Mouse (Mus musculus): ENCODE data around the gene Nbl1. TPM values are rescaled to one million over a fixed set of nuclear protein-coding genes. Genes with fewer than 3 reads are reported as not detected.
A peak's percentile ranks its signal among the peaks of the same experiment; 100 is the strongest.

The Nbl1 gene
- polyA plus RNA-seq, 1 experiment from 2014 or later, result 35.7 TPM

GRCm38 (mm10) chr4:139055744-139056143, 37.0 kb downstream of the Nbl1 start:
- no peaks in the 10 kb centered on the region for H3K9me3 ChIP-seq (replicated peaks)
- no peak overlapping the region for H3K27ac ChIP-seq
- 70% methylated on average over 3 of the region's 3 CpGs for WGBS
- no peak overlapping the region for H3K4me2 ChIP-seq
- no peaks in the 10 kb centered on the region for H3K4me1 ChIP-seq
- H3K9ac ChIP-seq, result no peak overlapping the region
- no peaks in the 10 kb centered on the region for H3K36me3 ChIP-seq
- H3K4me3 ChIP-seq (replicated peaks), result no peak overlapping the region
- no peak for ATAC-seq (replicated peaks; ENCODE audit: low FRiP score)
- H3K27me3 ChIP-seq, result 0 out of 2 replicates have a peak, but pooled peaks cover 5% of the 10 kb centered on the region

- WGBS, result 87% methylated on average over 4 of the region's 4 CpGs
- ATAC-seq (replicated peaks; ENCODE audit: low FRiP score), result no peak
Measured at GRCm38 (mm10) chr4:139055336-139055735, 37.5 kb downstream of the Nbl1 start.

GRCm38 (mm10) chr4:139054300-139054923, 38.4 kb downstream of the Nbl1 start:
- H3K36me3 ChIP-seq, result no peaks in the 10 kb centered on the region
- WGBS, result 53% methylated on average over 9 of the region's 9 CpGs
- H3K9ac ChIP-seq, result no peak overlapping the region
- no peak overlapping the region for H3K27ac ChIP-seq
- no peak overlapping the region for H3K4me2 ChIP-seq
- H3K4me3 ChIP-seq (replicated peaks), result no peak overlapping the region
- ATAC-seq (replicated peaks; ENCODE audit: low FRiP score), result no peak
- no peaks in the 10 kb centered on the region for H3K27me3 ChIP-seq
- H3K9me3 ChIP-seq (replicated peaks), result no peaks in the 10 kb centered on the region
- no peaks in the 10 kb centered on the region for H3K4me1 ChIP-seq

More at GRCm38 (mm10) chr4:139055336-139055735, 37.5 kb downstream of the Nbl1 start:
- no peaks in the 10 kb centered on the region for H3K4me1 ChIP-seq
- no peak overlapping the region for H3K9ac ChIP-seq
- no peak overlapping the region for H3K27ac ChIP-seq
- H3K9me3 ChIP-seq (replicated peaks), result no peaks in the 10 kb centered on the region
- no peak overlapping the region for H3K4me2 ChIP-seq
- no peaks in the 10 kb centered on the region for H3K36me3 ChIP-seq
- H3K27me3 ChIP-seq, result 0 out of 2 replicates have a peak, but pooled peaks cover 5% of the 10 kb centered on the region
- H3K4me3 ChIP-seq (replicated peaks), result no peak overlapping the region

GRCm38 (mm10) chr4:139053391-139053790, 39.4 kb downstream of the Nbl1 start:
- no peak overlapping the region for H3K4me2 ChIP-seq
- 60% methylated on average over 5 of the region's 5 CpGs for WGBS
- no peaks in the 10 kb centered on the region for H3K9me3 ChIP-seq (replicated peaks)
- H3K4me3 ChIP-seq (replicated peaks), result no peak overlapping the region
- no peaks in the 10 kb centered on the region for H3K36me3 ChIP-seq
- no peak overlapping the region for H3K9ac ChIP-seq
- no peak for ATAC-seq (replicated peaks; ENCODE audit: low FRiP score)
- no peak overlapping the region for H3K27ac ChIP-seq
- H3K27me3 ChIP-seq, result no peaks in the 10 kb centered on the region
- H3K4me1 ChIP-seq, result no peaks in the 10 kb centered on the region

GRCm38 (mm10) chr4:139052796-139053195, 40.0 kb downstream of the Nbl1 start:
- Histone ChIP-seq H3K27ac (no peak overlapping the region), H3K4me1 (no peaks in the 10 kb centered on the region), H3K36me3 (no peaks in the 10 kb centered on the region), H3K27me3 (no peaks in the 10 kb centered on the region), H3K4me3 (replicated peaks) (no peak overlapping the region), H3K9me3 (replicated peaks) (no peaks in the 10 kb centered on the region), H3K9ac (no peak overlapping the region), H3K4me2 (no peak overlapping the region)
- no peak for ATAC-seq (replicated peaks; ENCODE audit: low FRiP score)
- WGBS, result 79% methylated on average over 7 of the region's 7 CpGs

GRCm38 (mm10) chr4:139048518-139048917, 44.3 kb downstream of the Nbl1 start:
- Histone ChIP-seq H3K4me1 (no peaks in the 10 kb centered on the region), H3K27ac (no peak overlapping the region), H3K27me3 (no peaks in the 10 kb centered on the region), H3K4me3 (replicated peaks) (no peak overlapping the region), H3K9me3 (replicated peaks) (0 out of 2 replicates have a peak, but pooled peaks cover 3% of the 10 kb centered on the region), H3K9ac (no peak overlapping the region), H3K4me2 (no peak overlapping the region), H3K36me3 (no peaks in the 10 kb centered on the region)
- 78% methylated on average over 6 of the region's 6 CpGs for WGBS
- no peak for ATAC-seq (replicated peaks; ENCODE audit: low FRiP score)

GRCm38 (mm10) chr4:139046354-139046753, 46.4 kb downstream of the Nbl1 start:
- Histone ChIP-seq H3K4me3 (replicated peaks) (no peak overlapping the region), H3K9ac (no peak overlapping the region), H3K4me1 (no peaks in the 10 kb centered on the region), H3K36me3 (no peaks in the 10 kb centered on the region), H3K27me3 (no peaks in the 10 kb centered on the region), H3K9me3 (replicated peaks) (0 out of 2 replicates have a peak, but pooled peaks cover 3% of the 10 kb centered on the region), H3K27ac (no peak overlapping the region), H3K4me2 (no peak overlapping the region)
- no peak for ATAC-seq (replicated peaks; ENCODE audit: low FRiP score)
- WGBS, result 70% methylated on average over 5 of the region's 5 CpGs

- 92% methylated on average over 5 of the region's 5 CpGs for WGBS
- Histone ChIP-seq H3K27me3 (peaks cover 5% of the 10 kb centered on the region; the same call in 1 of the 2 replicates), H3K9me3 (replicated peaks) (0 out of 2 replicates have a peak, but pooled peaks cover 3% of the 10 kb centered on the region), H3K36me3 (no peaks in the 10 kb centered on the region), H3K9ac (no peak overlapping the region), H3K4me1 (peaks cover 9% of the 10 kb centered on the region), H3K27ac (no peak overlapping the region), H3K4me3 (replicated peaks) (no peak overlapping the region), H3K4me2 (no peak overlapping the region)
- no peak for ATAC-seq (replicated peaks; ENCODE audit: low FRiP score)
Measured at GRCm38 (mm10) chr4:139044566-139044965, 48.2 kb downstream of the Nbl1 start.

- 85% methylated on average over 2 of the region's 2 CpGs for WGBS
- Histone ChIP-seq H3K36me3 (no peaks in the 10 kb centered on the region), H3K27ac (no peak overlapping the region), H3K4me1 (peaks cover 13% of the 10 kb centered on the region), H3K9me3 (replicated peaks) (0 out of 2 replicates have a peak, but pooled peaks cover 3% of the 10 kb centered on the region), H3K27me3 (peaks cover 6% of the 10 kb centered on the region; the same call in 1 of the 2 replicates), H3K9ac (no peak overlapping the region), H3K4me2 (no peak overlapping the region), H3K4me3 (replicated peaks) (no peak overlapping the region)
- no peak for ATAC-seq (replicated peaks; ENCODE audit: low FRiP score)
Measured at GRCm38 (mm10) chr4:139043600-139043999, 49.2 kb downstream of the Nbl1 start.

GRCm38 (mm10) chr4:139042611-139043010, 50.2 kb downstream of the Nbl1 start:
- Histone ChIP-seq H3K36me3 (no peaks in the 10 kb centered on the region), H3K4me3 (replicated peaks) (no peak overlapping the region), H3K27ac (no peak overlapping the region), H3K4me1 (peaks cover 22% of the 10 kb centered on the region), H3K4me2 (no peak overlapping the region), H3K9ac (no peak overlapping the region), H3K9me3 (replicated peaks) (0 out of 2 replicates have a peak, but pooled peaks cover 3% of the 10 kb centered on the region), H3K27me3 (peaks cover 6% of the 10 kb centered on the region; the same call in 1 of the 2 replicates)
- 77% methylated on average over 5 of the region's 5 CpGs for WGBS
- no peak for ATAC-seq (replicated peaks; ENCODE audit: low FRiP score)

GRCm38 (mm10) chr4:139040084-139040839, 52.5 kb downstream of the Nbl1 start:
- no peak overlapping the region; the same call in 1 of the 2 replicates for H3K27ac ChIP-seq
- 8% methylated on average over 10 of the region's 10 CpGs for WGBS
- no peaks in the 10 kb centered on the region for H3K36me3 ChIP-seq
- no peak overlapping the region for H3K9ac ChIP-seq
- 0 out of 2 replicates have a peak, but pooled peaks have one; percentile 23 for ATAC-seq (replicated peaks; ENCODE audit: low FRiP score)
- H3K4me2 ChIP-seq, result no peak overlapping the region
- H3K27me3 ChIP-seq, result peaks cover 6% of the 10 kb centered on the region; the same call in 1 of the 2 replicates
- no peak overlapping the region for H3K4me3 ChIP-seq (replicated peaks)
- H3K4me1 ChIP-seq, result peaks cover 28% of the 10 kb centered on the region
- peaks cover 3% of the 10 kb centered on the region; the same call in 1 of the 2 replicates for H3K9me3 ChIP-seq (replicated peaks)

All from kidney, embryonic 15.5 days (tissue).